ENCODE assay signal across 27 mouse cellular contexts in the genomic region with DNA sequence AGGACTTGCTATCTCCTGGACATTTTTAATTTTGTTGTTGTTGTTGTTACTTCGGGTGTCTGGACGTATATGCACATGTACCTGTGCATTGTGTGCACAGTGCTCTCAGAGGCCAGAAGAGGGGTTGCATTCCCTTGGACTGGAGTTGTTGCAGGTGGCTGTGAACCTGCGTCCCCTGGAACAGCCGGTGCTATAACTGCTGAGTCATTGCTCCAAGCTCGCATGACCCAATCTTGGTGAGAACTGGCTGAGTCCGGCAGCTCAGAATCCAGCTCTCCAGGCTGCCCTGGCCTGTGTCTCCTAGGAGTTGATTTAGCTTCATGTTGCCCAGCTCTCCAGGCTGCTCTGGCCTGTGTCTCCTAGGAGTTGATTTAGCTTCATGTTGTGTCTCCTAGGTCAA. TPM values are rescaled to one million over a fixed set of nuclear protein-coding genes. Genes with fewer than 3 reads are reported as not detected.
"Had no signal": no experiment of that assay in that cellular context is flagged by ENCODE, and none has a peak within 500 bp of the region (broad histone marks: within the 10 kb centered on the region; RNA-seq: fewer than 3 reads in every experiment).

No protein-coding gene starts in this region.

- DNase-seq: liver, postnatal 0 days; lung, adult 2 months; lung, postnatal 14 days; lung, postnatal 36 days; midbrain, embryonic 14.5 days; retina, postnatal 1 day; right cerebral cortex, adult 18-20 months; right cerebral cortex, postnatal 25 days; right cerebral cortex, postnatal 4 days; spleen, adult 18-20 months; thymus, adult 18-20 months; thymus, postnatal 25 days; thymus, postnatal 4 days had no signal

- H3K9me3 ChIP-seq: lung, embryonic 15.5 days; megakaryocyte, embryonic 14.5 days; neural tube, embryonic 13.5 days; neural tube, embryonic 15.5 days had no signal

- H3K9ac ChIP-seq: liver, postnatal 0 days; lung, embryonic 15.5 days; neural tube, embryonic 13.5 days; neural tube, embryonic 15.5 days had no signal

- H3K4me3 ChIP-seq: lung, embryonic 15.5 days; megakaryocyte, embryonic 14.5 days; myocyte; neural tube, embryonic 13.5 days; neural tube, embryonic 15.5 days had no signal

- H3K4me2 ChIP-seq: lung, embryonic 15.5 days; midbrain, embryonic 11.5 days; neural tube, embryonic 13.5 days; neural tube, embryonic 15.5 days had no signal

- H3K27ac ChIP-seq: lung, embryonic 15.5 days; macrophage; neural tube, embryonic 13.5 days; neural tube, embryonic 15.5 days had no signal

- H3K27me3 ChIP-seq: lung, embryonic 15.5 days; megakaryocyte, embryonic 14.5 days; neural tube, embryonic 13.5 days; neural tube, embryonic 15.5 days had no signal

- ATAC-seq: liver, postnatal 0 days; lung, postnatal 0 days; midbrain, embryonic 16.5 days had no signal

RNA-seq across cellular contexts. Expression of a gene that starts 39.3 kb away (rescaled TPM):
- total RNA-seq: megakaryocyte progenitor cell, adult 5-6 weeks had no signal
- polyA plus RNA-seq: liver, postnatal 0 days; lung, embryonic 15.5 days; lung, postnatal 0 days; macrophage; small intestine, adult 2 months; stomach, embryonic 14.5 days; thymus, postnatal 0 days; urinary bladder, adult 2 months had no signal
